Mouse (Mus musculus) liver, embryonic 11.5 days (tissue): ENCODE measurements around the gene Ikzf3. TPM values are rescaled to one million over a fixed set of nuclear protein-coding genes. Genes with fewer than 3 reads are reported as not detected.

Source experiments
- ATAC-seq: fragments of 200-750 bp; cut with Nextera tagmentation; replicated peaks from 2 replicates; pipeline ENCODE4 v1.8.0; 2017; ENCODE audit warnings: moderate number of reproducible peaks, mild to moderate bottlenecking, moderate TSS enrichment, moderate library complexity; ENCODE audit not compliant: low FRiP score
- DNase-seq: peaks from one replicate; pipeline ENCODE4 v3.0.0-alpha.2; 2017; ENCODE audit warnings: low spot score
- H3K27ac ChIP-seq: fragments of 300-500 bp; sonication (generic); 2 replicates; pipeline ENCODE4 v1.5.1; 2014; ENCODE audit warnings: mild to moderate bottlenecking, low read depth, low read length, control low read depth
- H3K27me3 ChIP-seq: fragments of 300-500 bp; sonication (generic); replicated peaks from 2 replicates; pipeline ENCODE4 v1.6.1; 2014; ENCODE audit warnings: low read length, mixed read lengths; ENCODE audit not compliant: control insufficient read depth, insufficient read depth
- H3K36me3 ChIP-seq: fragments of 300-500 bp; sonication (generic); 2 replicates; pipeline ENCODE4 v1.6.1; 2014; ENCODE audit warnings: mild to moderate bottlenecking, low read length, moderate library complexity, mixed read lengths; ENCODE audit not compliant: control insufficient read depth, insufficient read depth
- H3K4me1 ChIP-seq: fragments of 300-500 bp; sonication (generic); replicated peaks from 2 replicates; pipeline ENCODE4 v1.6.1; 2014; ENCODE audit warnings: low read length, mixed read lengths; ENCODE audit not compliant: control insufficient read depth, insufficient read depth
- H3K4me2 ChIP-seq: fragments of 300-500 bp; sonication (generic); 2 replicates; pipeline ENCODE4 v1.6.1; 2014; ENCODE audit warnings: mild to moderate bottlenecking, control low read depth, moderate library complexity
- H3K4me3 ChIP-seq: fragments of 300-500 bp; sonication (generic); 2 replicates; pipeline ENCODE4 v1.5.1; 2014; ENCODE audit warnings: low read depth, low read length, control low read depth
- H3K9ac ChIP-seq: fragments of 300-500 bp; sonication (generic); 2 replicates; pipeline ENCODE4 v1.6.1; 2014; ENCODE audit warnings: low read depth, low read length, control low read depth
- H3K9me3 ChIP-seq: fragments of 300-500 bp; sonication (generic); 2 replicates; pipeline ENCODE4 v1.6.1; 2016; ENCODE audit warnings: low read length, inconsistent platforms, mixed read lengths; ENCODE audit not compliant: control insufficient read depth
- WGBS: fragments of 180-500 bp; shearing (Covaris S2); extraction: QIAGEN DNeasy Blood & Tissue Kit; methylation state at CpG from one replicate; pipeline ENCODE4 v1.1.7; 2014; 5-methylcytosine and 5-hydroxymethylcytosine counted together
- polyA plus RNA-seq: library from polyadenylated mRNA; unstranded; fragments of >200 nt; fragmentation: Nextera tagmentation; extraction: Ambion mirVana; gene quantifications from 2 replicates; pipeline ENCODE4 v1.2.1, GENCODE M21; 2014

Ikzf3 gene
- polyA plus RNA-seq, 1 experiment from 2014 or later: 0.04 TPM

DNA sequence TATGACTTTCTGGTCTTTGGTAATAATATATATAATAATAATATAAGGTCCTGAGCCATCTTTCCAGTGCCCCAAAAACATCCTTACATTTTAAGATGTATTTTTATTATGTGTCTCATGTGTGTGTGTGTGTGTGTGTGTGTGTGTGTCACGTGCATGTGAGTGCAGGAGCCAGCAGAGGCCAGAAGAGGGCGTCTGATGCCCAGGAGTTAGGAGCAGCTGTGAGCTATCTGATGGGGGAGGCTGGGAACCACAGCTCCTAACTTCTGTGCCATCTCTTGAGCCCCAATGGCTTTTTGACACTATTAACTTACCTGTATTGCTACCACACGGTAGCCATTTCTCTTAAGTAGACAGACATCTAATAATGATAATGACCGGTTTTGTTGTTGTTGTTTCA lies 8.1 kb upstream of the Ikzf3 start:
- WGBS: 89% methylated on average over 4 of the region's 4 CpGs
- ATAC-seq (no peak), DNase-seq (no peak)
- Histone ChIP-seq H3K4me1 (peaks cover 7% of the 10 kb centered on the region), H3K36me3 (no peaks in the 10 kb centered on the region), H3K27me3 (peaks cover 10% of the 10 kb centered on the region), H3K9me3 (no peaks in the 10 kb centered on the region), H3K4me2 (no peak overlapping the region), H3K4me3 (no peak overlapping the region), H3K9ac (no peak overlapping the region), H3K27ac (no peak overlapping the region)

DNA sequence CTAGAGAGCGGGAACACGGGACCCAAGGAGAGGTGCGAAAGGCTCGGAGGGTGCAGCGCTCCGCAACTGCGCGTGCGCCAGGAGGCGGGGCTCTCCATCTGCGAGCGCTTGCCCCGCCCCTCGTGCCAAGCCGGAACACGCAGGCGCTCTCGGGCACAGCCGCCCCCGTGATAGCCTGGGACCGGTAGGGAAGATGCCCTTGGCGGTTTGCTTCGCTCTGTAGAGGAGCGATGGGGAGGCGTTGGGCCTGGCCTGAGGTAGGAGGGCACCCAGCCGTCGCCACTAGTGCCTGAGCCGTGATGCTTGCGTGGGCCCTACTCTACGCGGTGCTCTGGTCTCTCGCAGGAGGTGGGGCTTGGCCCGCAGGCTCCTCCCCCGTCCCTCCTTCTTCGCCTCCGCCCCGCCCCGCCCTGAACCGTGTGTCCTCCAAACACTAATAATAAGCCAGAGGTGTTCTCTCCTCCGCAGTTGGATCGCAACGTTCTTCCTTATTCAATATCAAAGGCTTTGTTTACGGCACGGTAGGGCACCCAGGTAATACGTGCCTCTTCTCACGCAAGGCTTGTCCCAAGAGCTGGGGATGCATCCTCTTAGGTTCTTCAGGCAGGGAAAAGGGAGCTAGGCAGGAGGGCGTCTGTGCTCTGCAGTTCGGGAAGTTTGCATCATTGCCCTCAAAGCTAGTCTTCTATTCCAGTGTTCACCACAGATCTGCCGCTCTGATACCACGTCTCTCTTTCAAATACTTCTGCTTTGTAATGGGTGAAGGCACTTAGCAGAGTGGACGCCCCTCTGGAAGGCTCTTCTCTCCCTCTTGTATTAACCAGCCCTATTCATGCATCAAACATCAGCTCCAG lies 5.4 kb upstream of the Ikzf3 start, which contains the start of gene Zpbp2:
Gene Zpbp2, plus strand, starts transcription at position 123 of the 854 bp plus-strand sequence.
- peak within 1 kb of the TSS; percentile 72 for H3K4me3 ChIP-seq
- peak; percentile 97 for DNase-seq
- peak within 1 kb of the TSS; percentile 49 for H3K27ac ChIP-seq
- peak within 1 kb of the TSS; percentile 65 for H3K9ac ChIP-seq
- peak within 1 kb of the TSS; percentile 75 for H3K4me2 ChIP-seq
- under 1% methylated on average over 51 of the region's 51 CpGs for WGBS
- no peaks in the 10 kb centered on the region for H3K9me3 ChIP-seq
- H3K36me3 ChIP-seq: no peaks in the 10 kb centered on the region
- peak; percentile 99 for ATAC-seq
- peaks cover 36% of the 10 kb centered on the region for H3K27me3 ChIP-seq
- peaks cover 7% of the 10 kb centered on the region for H3K4me1 ChIP-seq

DNA sequence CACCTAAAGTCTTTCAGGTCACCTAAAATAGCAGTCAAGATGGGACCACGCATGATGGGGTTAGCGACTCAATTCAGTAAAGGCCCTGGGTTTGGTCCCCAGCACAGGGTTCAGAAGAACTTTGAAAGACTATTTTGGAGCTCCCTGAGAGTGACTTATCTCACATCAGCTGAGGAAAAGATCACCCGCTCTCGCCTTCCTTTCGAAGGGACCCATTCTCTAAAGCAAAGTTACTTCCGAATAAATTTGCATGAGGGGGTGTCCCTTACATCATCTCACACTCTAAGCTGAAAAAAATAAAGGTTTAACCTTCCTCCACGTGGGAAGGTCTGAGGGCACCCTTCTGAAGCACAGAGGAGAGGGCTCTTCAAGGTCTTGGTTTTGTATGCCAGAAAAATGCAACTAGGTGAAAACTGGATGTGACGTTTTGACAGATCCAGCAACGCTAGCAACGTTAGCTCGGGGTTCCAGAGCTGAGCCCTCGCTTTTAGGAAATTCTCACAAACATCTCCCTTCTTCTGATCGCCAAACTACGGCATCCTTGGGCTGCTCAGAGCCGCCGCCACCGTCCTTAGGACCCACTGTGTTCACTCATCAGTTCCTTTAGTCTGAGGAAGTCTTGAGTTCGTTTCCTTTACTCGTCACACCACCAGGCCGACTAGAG lies 4.6 kb upstream of the Ikzf3 start:
- Histone ChIP-seq H3K27ac (no peak overlapping the region), H3K9me3 (no peaks in the 10 kb centered on the region), H3K36me3 (no peaks in the 10 kb centered on the region), H3K4me1 (peaks cover 11% of the 10 kb centered on the region), H3K4me3 (peak overlapping the region; percentile 72), H3K27me3 (peaks cover 43% of the 10 kb centered on the region), H3K9ac (peak overlapping the region; percentile 65), H3K4me2 (peak overlapping the region; percentile 75)
- ATAC-seq (no peak), DNase-seq (no peak)
- 17% methylated on average over 20 of the region's 20 CpGs for WGBS

DNA sequence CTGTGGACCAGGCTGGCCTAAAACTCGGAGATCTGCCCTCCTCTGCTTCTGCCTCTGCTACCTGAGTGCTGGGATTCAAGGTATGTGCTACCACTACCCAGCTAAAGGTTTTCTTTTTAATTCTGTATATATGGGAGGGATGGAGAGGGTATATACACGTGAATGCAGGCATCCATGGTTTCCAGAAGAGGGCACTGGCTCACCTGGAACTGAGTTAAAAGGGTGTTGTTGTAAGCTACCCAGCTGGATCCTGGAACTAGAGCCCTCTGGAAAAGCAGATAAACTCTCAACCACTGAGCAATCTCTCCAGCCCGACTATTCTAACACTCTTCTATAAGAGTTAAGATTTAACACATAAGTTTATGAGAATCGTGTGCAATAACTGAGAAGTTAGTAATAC lies 3.5 kb upstream of the Ikzf3 start:
- H3K27me3 ChIP-seq: peaks cover 52% of the 10 kb centered on the region
- no peak overlapping the region for H3K27ac ChIP-seq
- no peak for ATAC-seq
- no peak overlapping the region for H3K4me3 ChIP-seq
- no peak for DNase-seq
- H3K36me3 ChIP-seq: no peaks in the 10 kb centered on the region
- 54% methylated on average over 4 of the region's 4 CpGs for WGBS
- no peak overlapping the region for H3K9ac ChIP-seq
- H3K9me3 ChIP-seq: no peaks in the 10 kb centered on the region
- H3K4me1 ChIP-seq: peaks cover 13% of the 10 kb centered on the region
- H3K4me2 ChIP-seq: no peak overlapping the region

DNA sequence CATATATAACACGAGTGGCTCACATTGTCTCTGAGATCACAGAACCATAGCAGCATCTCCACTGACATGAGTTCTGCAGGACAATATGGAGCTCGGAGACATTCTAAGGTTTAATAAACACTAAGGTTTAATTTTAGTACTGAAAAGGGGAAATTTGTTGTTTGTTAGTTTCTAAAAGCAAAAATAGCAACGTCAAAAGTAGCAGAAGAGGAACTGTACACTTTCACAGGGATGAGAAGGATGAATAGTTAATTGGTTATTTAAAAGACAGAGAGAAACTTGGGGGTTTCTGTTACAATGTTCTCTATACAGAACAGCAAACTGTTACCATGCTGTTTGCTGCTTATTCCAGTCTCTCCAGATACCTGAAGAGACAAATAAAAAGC lies 1.5 kb upstream of the Ikzf3 start:
- WGBS: 47% methylated on average over 3 of the region's 3 CpGs
- no peaks in the 10 kb centered on the region for H3K9me3 ChIP-seq
- ATAC-seq: no peak
- H3K27me3 ChIP-seq: peaks cover 68% of the 10 kb centered on the region
- peaks cover 13% of the 10 kb centered on the region for H3K4me1 ChIP-seq
- no peak overlapping the region for H3K4me3 ChIP-seq
- no peak overlapping the region for H3K4me2 ChIP-seq
- H3K9ac ChIP-seq: no peak overlapping the region
- no peak overlapping the region for H3K27ac ChIP-seq
- no peaks in the 10 kb centered on the region for H3K36me3 ChIP-seq
- no peak for DNase-seq

DNA sequence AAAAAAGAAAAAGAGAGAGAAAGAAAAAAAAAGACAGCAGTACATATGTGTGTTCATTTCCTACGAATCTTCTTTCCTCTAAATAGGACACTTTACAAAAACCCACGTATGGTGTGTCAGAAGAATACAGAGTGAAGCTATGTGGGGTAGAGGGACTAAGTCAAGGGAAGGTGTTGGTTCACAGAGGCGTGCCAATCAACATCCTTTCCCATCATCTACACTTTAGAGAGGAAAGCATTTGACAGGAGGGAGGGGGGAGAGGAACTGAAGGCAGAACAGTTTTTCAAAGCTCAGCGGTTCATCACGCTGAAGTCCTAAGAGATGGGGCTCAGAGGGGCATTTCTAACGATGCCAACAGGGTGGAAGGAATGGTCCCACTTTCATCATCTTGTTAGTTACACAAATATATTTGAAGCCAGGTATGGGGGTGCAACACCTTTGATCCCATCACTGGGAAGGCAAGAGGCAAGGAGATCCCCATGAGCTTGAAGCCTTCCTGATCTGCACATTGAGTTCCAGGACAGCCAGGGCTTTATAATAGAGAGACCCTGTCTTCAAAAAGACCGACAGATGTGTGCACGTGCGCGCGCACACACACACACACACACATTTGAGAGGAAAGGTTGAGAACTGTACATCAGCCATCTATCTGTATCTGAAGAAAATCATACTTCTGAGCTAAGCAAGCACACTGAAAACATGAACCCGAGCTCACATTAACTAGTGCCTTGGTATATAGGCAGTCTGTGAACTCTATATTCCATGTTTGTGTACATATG lies 887 bp upstream of the Ikzf3 start:
- Histone ChIP-seq H3K27me3 (peaks cover 68% of the 10 kb centered on the region), H3K27ac (no peak overlapping the region), H3K4me1 (peaks cover 12% of the 10 kb centered on the region), H3K9ac (no peak overlapping the region), H3K9me3 (no peaks in the 10 kb centered on the region), H3K36me3 (no peaks in the 10 kb centered on the region), H3K4me2 (no peak overlapping the region), H3K4me3 (no peak overlapping the region)
- DNase-seq (no peak), ATAC-seq (no peak)
- 39% methylated on average over 12 of the region's 12 CpGs for WGBS

DNA sequence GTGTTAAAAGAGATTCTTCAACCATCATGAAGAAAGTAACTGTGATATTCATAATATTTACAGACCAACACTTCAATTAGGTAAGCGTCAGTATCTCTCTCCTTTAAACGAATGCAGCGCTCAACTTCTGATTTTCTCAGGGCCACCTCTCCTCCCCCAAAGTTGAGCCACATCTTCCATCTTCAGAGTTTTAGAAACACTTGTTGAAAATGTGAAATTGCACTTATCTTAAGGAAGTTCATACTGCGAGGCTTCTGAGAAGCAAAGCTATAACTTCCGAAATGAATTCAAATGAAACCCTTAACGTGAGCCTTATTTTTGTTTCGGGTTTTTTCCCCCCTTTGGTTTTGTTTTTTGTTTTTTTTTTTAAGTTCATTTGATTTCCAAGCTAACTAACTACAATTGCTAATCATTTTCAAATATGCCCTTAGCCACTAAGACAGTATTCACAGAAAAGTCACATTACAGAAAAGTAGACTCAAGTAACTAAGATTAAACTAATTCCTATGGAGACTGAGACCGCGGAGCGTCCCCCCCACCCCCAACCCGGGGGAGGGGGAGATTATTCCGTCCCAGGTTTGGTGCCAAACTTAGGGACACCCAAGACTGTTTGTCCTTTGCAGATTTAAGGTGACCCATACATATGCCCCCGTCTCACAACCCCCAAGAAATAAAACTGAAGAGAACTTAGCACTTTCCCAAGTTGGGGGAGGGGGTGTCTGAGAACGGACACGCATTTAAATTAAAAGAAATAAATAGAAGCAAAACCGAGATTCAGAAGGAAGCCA lies 747 bp downstream of the Ikzf3 start:
- WGBS: 4% methylated on average over 16 of the region's 16 CpGs
- no peak overlapping the region for H3K9ac ChIP-seq
- no peak for ATAC-seq

DNA sequence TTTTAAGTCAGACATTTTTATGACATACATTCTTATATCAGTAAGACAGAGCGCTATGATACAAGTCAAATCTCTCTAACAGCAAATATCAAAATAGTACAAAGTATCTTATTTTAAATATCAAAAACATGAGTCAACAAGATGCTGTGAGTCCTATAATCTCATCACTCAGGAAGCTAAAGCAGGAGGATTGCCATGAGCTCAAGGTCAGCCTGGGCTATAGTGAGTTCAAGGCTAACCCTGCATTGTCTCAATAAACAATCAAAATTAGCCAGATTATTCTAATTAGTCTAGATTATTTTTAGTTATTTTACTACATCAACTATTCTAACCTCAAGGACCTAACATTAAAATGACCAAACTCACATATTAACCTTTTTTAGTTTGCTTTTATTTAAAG lies 2.4 kb downstream of the Ikzf3 start:
- 82% methylated on average over 1 of the region's 1 CpGs for WGBS
- ATAC-seq: no peak

More for the DNA sequence above, 747 bp downstream of the Ikzf3 start:
- Histone ChIP-seq H3K36me3 (no peaks in the 10 kb centered on the region), H3K27ac (no peak overlapping the region), H3K4me1 (peaks cover 6% of the 10 kb centered on the region; the same call in 1 of the 2 replicates), H3K27me3 (peaks cover 73% of the 10 kb centered on the region), H3K4me2 (peak overlapping the region; percentile 65), H3K4me3 (peak overlapping the region; percentile 41), H3K9me3 (no peaks in the 10 kb centered on the region)
- no peak for DNase-seq

More for the DNA sequence above, 2.4 kb downstream of the Ikzf3 start:
- no peaks in the 10 kb centered on the region for H3K36me3 ChIP-seq
- peaks cover 6% of the 10 kb centered on the region; the same call in 1 of the 2 replicates for H3K4me1 ChIP-seq
- no peaks in the 10 kb centered on the region for H3K9me3 ChIP-seq
- no peak overlapping the region for H3K4me3 ChIP-seq
- DNase-seq: no peak
- H3K9ac ChIP-seq: no peak overlapping the region
- H3K27me3 ChIP-seq: peaks cover 59% of the 10 kb centered on the region
- no peak overlapping the region for H3K27ac ChIP-seq
- no peak overlapping the region for H3K4me2 ChIP-seq
